Mouse (Mus musculus) MEL (cell line): Measurements from ENCODE around the gene Ccdc157.

Experiments used
- CTCF ChIP-seq, 3 experiments: IDR thresholded peaks in 2 of 3; conservative IDR thresholded peaks in 1 of 3; 2 replicates each; pipeline ENCODE4 v1.5.1; 2011 to 2012; ENCODE audit warnings: low read length in 3 of 3, low read depth in 2 of 3, mild to moderate bottlenecking in 2 of 3, improper control_type of control experiment in 1 of 3, inconsistent platforms in 1 of 3, mixed read lengths in 1 of 3, moderate library complexity in 1 of 3; ENCODE audit not compliant: control insufficient read depth in 1 of 3, insufficient read depth in 1 of 3, poor library complexity in 1 of 3, severe bottlenecking in 1 of 3
- HCFC1 ChIP-seq: IDR thresholded peaks from 2 replicates; pipeline ENCODE4 v1.6.1; 2012; ENCODE audit warnings: low read depth, mild to moderate bottlenecking, inconsistent platforms, low read length, improper control_type of control experiment, moderate library complexity
- MAX ChIP-seq: IDR thresholded peaks from 2 replicates; pipeline ENCODE4 v1.6.1; 2011; ENCODE audit warnings: low read length, improper control_type of control experiment
- MXI1 ChIP-seq: IDR thresholded peaks from 2 replicates; pipeline ENCODE4 v1.6.1; 2011; ENCODE audit warnings: mild to moderate bottlenecking, low read depth, low read length, improper control_type of control experiment
- POLR2A ChIP-seq, 2 experiments: IDR thresholded peaks; 2 replicates each; pipeline ENCODE4 v1.6.1; 2011 to 2012; ENCODE audit warnings: low read length in 2 of 2, mild to moderate bottlenecking in 2 of 2, control low read depth in 1 of 2, improper control_type of control experiment in 1 of 2, low read depth in 1 of 2, moderate library complexity in 1 of 2; ENCODE audit not compliant: control insufficient read depth in 1 of 2, insufficient read depth in 1 of 2, poor library complexity in 1 of 2
- USF1 ChIP-seq: IDR thresholded peaks from 2 replicates; pipeline ENCODE4 v1.6.1; 2014; ENCODE audit warnings: low read depth, mild to moderate bottlenecking, inconsistent platforms, low read length, improper control_type of control experiment, moderate library complexity
- ZC3H11A ChIP-seq: IDR thresholded peaks from 2 replicates; pipeline ENCODE4 v1.6.1; 2012; ENCODE audit warnings: low read depth, mild to moderate bottlenecking, inconsistent platforms, low read length, improper control_type of control experiment
- ZKSCAN1 ChIP-seq: IDR thresholded peaks from 2 replicates; pipeline ENCODE4 v1.6.1; 2012; ENCODE audit warnings: low read depth, mild to moderate bottlenecking, inconsistent platforms, low read length, improper control_type of control experiment, moderate library complexity

DNA sequence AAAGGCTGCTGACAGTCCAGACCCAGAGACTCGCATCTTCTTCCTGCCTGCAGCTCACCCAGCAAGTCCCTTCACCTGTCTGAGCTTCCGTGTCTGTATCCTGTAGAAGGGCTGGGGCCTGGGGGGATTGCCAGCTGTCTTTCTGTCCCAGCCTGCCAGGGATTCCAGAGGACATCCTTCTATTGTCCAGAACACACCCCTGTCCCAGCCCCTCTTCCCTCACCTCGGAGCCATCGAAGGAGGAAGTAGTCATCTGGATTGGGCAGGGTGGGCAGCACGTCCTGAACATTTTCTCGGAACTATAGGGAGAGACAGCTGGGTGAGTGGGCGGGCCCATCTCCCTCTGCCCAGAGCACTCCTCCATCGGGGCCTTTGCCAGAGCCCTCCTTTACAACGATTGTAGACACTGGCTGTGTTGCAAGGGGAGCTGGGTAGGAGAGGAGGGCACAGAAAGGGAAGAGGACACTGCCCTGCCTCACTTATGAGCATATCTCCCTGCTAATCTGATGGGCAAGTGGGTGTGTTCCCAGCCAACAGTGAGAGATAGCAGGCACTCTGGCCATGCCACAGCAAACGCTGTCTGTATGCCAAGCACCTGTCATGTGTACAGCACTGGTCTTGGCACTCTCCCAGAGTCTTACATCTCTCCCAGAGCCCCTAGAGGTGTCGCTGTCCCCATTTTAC lies 43.5 kb downstream of the Ccdc157 start:
- no peak for TF ChIP-seq POLR2A (IDR thresholded peaks at IDR 0.05; ENCODE audit: control insufficient read depth in 1 of 2, insufficient read depth in 1 of 2, low read depth in 1 of 2, low read length in 2 of 2, poor library complexity in 1 of 2)
- no peak for TF ChIP-seq ZC3H11A
- TF ChIP-seq USF1, result peak; percentile 69; the same call in 1 of the 2 replicates
- TF ChIP-seq ZKSCAN1, result no peak
- peak in 2 of 3 experiments; percentile 9 to 49; a peak in 1 of 6 replicates for TF ChIP-seq CTCF (IDR thresholded peaks at IDR 0.05 in 2 of 3, conservative IDR thresholded peaks at IDR 0.05 in 1 of 3; ENCODE audit: control insufficient read depth in 1 of 3, insufficient read depth in 1 of 3, low read depth in 2 of 3, low read length in 3 of 3, poor library complexity in 1 of 3, severe bottlenecking in 1 of 3)
- TF ChIP-seq MXI1, result peak; percentile 91
- TF ChIP-seq HCFC1, result peak; percentile 54; the same call in 1 of the 2 replicates
- peak; percentile 68 for TF ChIP-seq MAX
